ENCODE assay signal across 26 mouse cellular contexts in the genomic region with DNA sequence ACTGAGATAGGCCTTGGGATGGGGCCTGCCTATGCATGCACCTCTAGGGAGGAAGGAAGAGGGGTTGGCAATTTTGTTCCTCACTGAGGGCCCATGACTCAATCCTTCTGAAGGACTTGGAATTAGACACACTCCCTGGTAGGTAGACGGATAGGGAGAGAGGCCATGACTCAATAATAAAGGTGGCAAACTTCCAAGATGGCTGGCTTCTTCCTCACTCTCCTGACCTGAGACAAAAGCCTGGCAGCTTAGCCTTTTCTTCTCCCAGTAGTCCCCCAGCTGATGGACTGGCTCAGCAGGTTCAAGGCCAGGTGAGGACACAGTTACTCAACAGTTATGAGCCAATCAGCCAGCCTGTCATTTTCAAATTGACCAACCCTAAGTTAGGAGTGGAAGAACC. TPM values are rescaled to one million over a fixed set of nuclear protein-coding genes. Genes with fewer than 3 reads are reported as not detected.
DNase-seq lines count a peak whose midpoint lies in the region.
"Had no signal": no experiment of that assay in that cellular context is flagged by ENCODE, and none has a peak within 500 bp of the region (broad histone marks: within the 10 kb centered on the region; RNA-seq: fewer than 3 reads in every experiment).

No protein-coding gene starts in this region.

- DNase-seq in 3134 (ENCODE audit: extremely low read depth, insufficient read length, low spot score) (peak; percentile 65), 3T3-L1 (ENCODE audit: low read depth, low spot score) (peak; percentile 71)
- DNase-seq in adrenal gland, adult 8-10 months: peak; percentile 85
- DNase-seq in fat pad, adult 2 months (ENCODE audit: extremely low read depth, low read depth, low spot score): peak; percentile 96
- DNase-seq in kidney, postnatal 25 days: no peak
- DNase-seq in kidney, adult 8-10 months: no peak
- DNase-seq in frontal cortex, postnatal 25 days (ENCODE audit: low spot score in 2 of 2): no peak
- DNase-seq in layer of hippocampus, postnatal 25 days (ENCODE audit: extremely low spot score in 1 of 2, low spot score in 1 of 2): no peak
- DNase-seq: cerebellum, adult 2 months; cerebellum, postnatal 14 days; forebrain, postnatal 0 days; gastrocnemius, postnatal 25 days; heart, adult 2 months; kidney, adult 11 months; liver; lung, adult 2 months; lung, postnatal 10 days; right cerebral cortex, postnatal 25 days; thymus, adult 2 months; thymus, postnatal 4 days had no signal

RNA-seq across cellular contexts. Expression of a gene that starts 5.2 kb away (rescaled TPM):
- total RNA-seq in adrenal gland, adult 8-10 months (2022): not detected
- not detected for total RNA-seq in layer of hippocampus, postnatal 25 days (2021)
- total RNA-seq: adrenal gland, postnatal 4 days; forebrain, postnatal 0 days; gastrocnemius, postnatal 25 days; heart, adult 2 months; hematopoietic stem cell, adult 5-6 weeks; left cerebral cortex, postnatal 14 days; megakaryocyte progenitor cell, adult 5-6 weeks; MEL; midbrain, postnatal 0 days had no signal

RNA-seq across cellular contexts. Expression of a gene that starts 18.8 kb away (rescaled TPM):
- total RNA-seq in adrenal gland, adult 8-10 months (2022): not detected
- total RNA-seq in layer of hippocampus, postnatal 25 days (2021): not detected
- total RNA-seq: adrenal gland, postnatal 4 days; forebrain, postnatal 0 days; gastrocnemius, postnatal 25 days; heart, adult 2 months; hematopoietic stem cell, adult 5-6 weeks; left cerebral cortex, postnatal 14 days; megakaryocyte progenitor cell, adult 5-6 weeks; MEL; midbrain, postnatal 0 days had no signal

RNA-seq across cellular contexts. Expression of a gene that starts 27.0 kb away (rescaled TPM):
- total RNA-seq in adrenal gland, adult 8-10 months (2022): 1 to 10 TPM in 1 of 4 experiments, under 1 TPM in 3; 0.70 to 1.0 (median 0.77) TPM
- total RNA-seq in layer of hippocampus, postnatal 25 days (2021): under 1 TPM in 1 of 2 experiments, not detected in 1; 0.68 TPM
- total RNA-seq: forebrain, postnatal 0 days; gastrocnemius, postnatal 25 days; hematopoietic stem cell, adult 5-6 weeks; megakaryocyte progenitor cell, adult 5-6 weeks; MEL had no signal

RNA-seq across cellular contexts. Expression of a gene that starts 47.5 kb away (rescaled TPM):
- total RNA-seq in adrenal gland, adult 8-10 months (2022): not detected
- total RNA-seq in layer of hippocampus, postnatal 25 days (2021): not detected
- total RNA-seq: adrenal gland, postnatal 4 days; forebrain, postnatal 0 days; gastrocnemius, postnatal 25 days; heart, adult 2 months; hematopoietic stem cell, adult 5-6 weeks; left cerebral cortex, postnatal 14 days; megakaryocyte progenitor cell, adult 5-6 weeks; MEL; midbrain, postnatal 0 days had no signal

Comparison
In these comparisons a context has a peak if more than half of its experiments do, and no peak if none do; other contexts are left out.
1. DNase-seq: peak in 3134 (single experiment), 3T3-L1 (single experiment), adrenal gland, adult 8-10 months (single experiment) and fat pad, adult 2 months (single experiment); none in kidney, postnatal 25 days (0 of 2), kidney, adult 8-10 months (0 of 2), frontal cortex, postnatal 25 days (0 of 2) and layer of hippocampus, postnatal 25 days (0 of 2).